Mouse (Mus musculus) macrophage (primary cell): ENCODE data around the gene Smarcc1. TPM values are rescaled to one million over a fixed set of nuclear protein-coding genes. Genes with fewer than 3 reads are reported as not detected.

Experiments used
- H3K27ac ChIP-seq: fragments of 350-480 bp; formaldehyde crosslinking; 2 replicates; pipeline ENCODE4 v1.9.0; 2021
- H3K36me3 ChIP-seq: fragments of 350-480 bp; formaldehyde crosslinking; 2 replicates; pipeline ENCODE4 v1.9.0; 2021; ENCODE audit errors: inconsistent target
- H3K4me3 ChIP-seq: fragments of 350-480 bp; formaldehyde crosslinking; 2 replicates; pipeline ENCODE4 v1.9.0; 2021; ENCODE audit errors: inconsistent target
- H3K79me2 ChIP-seq: fragments of 350-480 bp; formaldehyde crosslinking; 2 replicates; pipeline ENCODE4 v1.9.0; 2021; ENCODE audit errors: inconsistent target
- WGBS: methylation state at CpG from one replicate; pipeline ENCODE4 v1.1.7; 2026; ENCODE audit warnings: inconsistent platforms; ENCODE audit not compliant: missing documents; 5-methylcytosine and 5-hydroxymethylcytosine counted together
- polyA plus RNA-seq: library from polyadenylated mRNA; stranded (reverse); fragments of 250-400 nt; gene quantifications from 3 replicates; pipeline ENCODE4 v1.2.4, GENCODE M21; 2018; ENCODE audit warnings: inconsistent platforms

Smarcc1 gene
- polyA plus RNA-seq, 1 experiment from 2014 or later, result 35.3 TPM

GRCm38 (mm10) chr9:110263181-110263580 is 145.7 kb downstream of the Smarcc1 start:
- no peak overlapping the region for H3K4me3 ChIP-seq
- 91% methylated on average over 8 of the region's 8 CpGs for WGBS
- no peaks in the 10 kb centered on the region for H3K36me3 ChIP-seq
- no peaks in the 10 kb centered on the region for H3K79me2 ChIP-seq
- H3K27ac ChIP-seq, result no peak overlapping the region

GRCm38 (mm10) chr9:110264991-110265390 is 147.5 kb downstream of the Smarcc1 start:
- Histone ChIP-seq H3K4me3 (no peak overlapping the region), H3K79me2 (no peaks in the 10 kb centered on the region), H3K27ac (no peak overlapping the region), H3K36me3 (no peaks in the 10 kb centered on the region)
- 83% methylated on average over 9 of the region's 9 CpGs for WGBS

- Histone ChIP-seq H3K36me3 (no peaks in the 10 kb centered on the region), H3K4me3 (no peak overlapping the region), H3K27ac (no peak overlapping the region), H3K79me2 (no peaks in the 10 kb centered on the region)
- 93% methylated on average over 10 of the region's 10 CpGs for WGBS
These were observed 150.9 kb downstream of the Smarcc1 start for GRCm38 (mm10) chr9:110268416-110268815.

- Histone ChIP-seq H3K36me3 (no peaks in the 10 kb centered on the region), H3K4me3 (no peak overlapping the region), H3K79me2 (no peaks in the 10 kb centered on the region), H3K27ac (no peak overlapping the region)
- 97% methylated on average over 3 of the region's 3 CpGs for WGBS
These were observed 154.8 kb downstream of the Smarcc1 start for GRCm38 (mm10) chr9:110272330-110272729.

- Histone ChIP-seq H3K4me3 (no peak overlapping the region), H3K36me3 (no peaks in the 10 kb centered on the region), H3K79me2 (no peaks in the 10 kb centered on the region), H3K27ac (no peak overlapping the region)
- 39% methylated on average over 4 of the region's 4 CpGs for WGBS
These were observed 156.0 kb downstream of the Smarcc1 start for GRCm38 (mm10) chr9:110273507-110273906.

GRCm38 (mm10) chr9:110275882-110276281 is 158.4 kb downstream of the Smarcc1 start:
- WGBS, result 77% methylated on average over 5 of the region's 5 CpGs

GRCm38 (mm10) chr9:110277431-110277881 is 159.9 kb downstream of the Smarcc1 start:
- WGBS, result 80% methylated on average over 8 of the region's 8 CpGs
- no peak overlapping the region for H3K27ac ChIP-seq
- H3K36me3 ChIP-seq, result no peaks in the 10 kb centered on the region
- no peak overlapping the region for H3K4me3 ChIP-seq
- H3K79me2 ChIP-seq, result no peaks in the 10 kb centered on the region

More at GRCm38 (mm10) chr9:110275882-110276281, 158.4 kb downstream of the Smarcc1 start:
- H3K4me3 ChIP-seq, result no peak overlapping the region
- no peaks in the 10 kb centered on the region for H3K79me2 ChIP-seq
- H3K27ac ChIP-seq, result no peak overlapping the region
- no peaks in the 10 kb centered on the region for H3K36me3 ChIP-seq

GRCm38 (mm10) chr9:110284075-110284697 is 166.7 kb downstream of the Smarcc1 start:
- no peak overlapping the region for H3K27ac ChIP-seq
- H3K79me2 ChIP-seq, result no peaks in the 10 kb centered on the region
- 91% methylated on average over 6 of the region's 10 CpGs for WGBS
- H3K36me3 ChIP-seq, result no peaks in the 10 kb centered on the region
- H3K4me3 ChIP-seq, result no peak overlapping the region

GRCm38 (mm10) chr9:110287321-110287924 is 169.9 kb downstream of the Smarcc1 start:
- Histone ChIP-seq H3K4me3 (no peak overlapping the region), H3K27ac (no peak overlapping the region), H3K79me2 (no peaks in the 10 kb centered on the region), H3K36me3 (no peaks in the 10 kb centered on the region)
- WGBS, result 89% methylated on average over 7 of the region's 7 CpGs

Other genes starting within 250 kb of the Smarcc1 start
- 6.2 to 15.8 TPM (median 6.5 TPM) in 3 replicates for gene Cdc25a, start 242.1 kb upstream of the Smarcc1 start, polyA plus RNA-seq
- 55.4 to 76.9 TPM (median 66.0 TPM) in 3 replicates for gene Map4, start 186.2 kb upstream of the Smarcc1 start, polyA plus RNA-seq
- gene Dhx30, start 122 bp downstream of the Smarcc1 start, polyA plus RNA-seq, result 22.5 to 39.0 TPM (median 36.9 TPM) in 3 replicates
- 0.06 to 0.24 TPM (median 0.18 TPM) in 3 replicates for gene Cspg5, start 126.1 kb downstream of the Smarcc1 start, polyA plus RNA-seq
- gene Elp6, start 187.5 kb downstream of the Smarcc1 start, polyA plus RNA-seq, result 1.6 to 7.4 TPM (median 4.7 TPM) in 3 replicates
- gene Scap, start 215.6 kb downstream of the Smarcc1 start, polyA plus RNA-seq, result 19.4 to 24.3 TPM (median 20.9 TPM) in 3 replicates